Mouse (Mus musculus): Measurements from ENCODE around the gene Olfr154. TPM values are rescaled to one million over a fixed set of nuclear protein-coding genes. Genes with fewer than 3 reads are reported as not detected.
"Not testable (repeated sequence)": the region's sequence is repeated elsewhere in the genome, so short reads cannot be mapped to it uniquely, and the experiment has no call there.

The Olfr154 gene
- not detected for total RNA-seq (2021)

- not testable (repeated sequence) for DNase-seq (ENCODE audit: low spot score)
These were observed at the start of gene Olfr154 for GRCm38 (mm10) chr2:85664355-85664754. TSS of gene Olfr154 (minus strand) at chr2:85664455.

GRCm38 (mm10) chr2:85711159-85711558, 46.9 kb upstream of the Olfr154 start:
- intact Hi-C loops (cut with DNase I), result no loop called here
- DNase-seq (ENCODE audit: low spot score), result no peak

More at GRCm38 (mm10) chr2:85664355-85664754, at the start of gene Olfr154:
- intact Hi-C loops (cut with DNase I), result not testable (repeated sequence)

- intact Hi-C loops (cut with DNase I); DNase-seq (ENCODE audit: low spot score): not testable (repeated sequence)
These were observed 46.4 kb upstream of the Olfr154 start for GRCm38 (mm10) chr2:85710680-85711079.

DNA sequence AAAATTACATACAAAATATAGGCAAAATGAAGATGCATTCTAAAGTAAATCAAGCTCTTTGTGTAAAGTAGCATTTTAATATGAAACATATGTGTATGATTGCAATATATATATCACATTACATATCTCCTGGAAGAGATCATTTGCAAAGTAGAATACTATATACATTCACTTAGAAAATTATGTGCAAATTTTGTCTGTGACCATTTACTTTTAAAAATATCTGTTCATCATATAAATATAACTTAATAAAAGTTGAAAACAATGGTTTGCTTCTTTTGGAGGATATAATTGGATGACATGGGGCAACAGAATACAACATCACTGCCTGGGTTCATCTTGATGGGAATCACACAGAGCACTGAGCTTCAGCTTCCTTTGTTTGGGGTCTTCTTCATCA, 24.9 kb upstream of the Olfr154 start, which contains the start of gene Olfr1008:
Olfr1008 (plus strand) TSS at position 301 of the 400 bp plus-strand sequence.
- intact Hi-C loops (cut with DNase I), result no loop called here
- no peak for DNase-seq (ENCODE audit: low spot score)

DNA sequence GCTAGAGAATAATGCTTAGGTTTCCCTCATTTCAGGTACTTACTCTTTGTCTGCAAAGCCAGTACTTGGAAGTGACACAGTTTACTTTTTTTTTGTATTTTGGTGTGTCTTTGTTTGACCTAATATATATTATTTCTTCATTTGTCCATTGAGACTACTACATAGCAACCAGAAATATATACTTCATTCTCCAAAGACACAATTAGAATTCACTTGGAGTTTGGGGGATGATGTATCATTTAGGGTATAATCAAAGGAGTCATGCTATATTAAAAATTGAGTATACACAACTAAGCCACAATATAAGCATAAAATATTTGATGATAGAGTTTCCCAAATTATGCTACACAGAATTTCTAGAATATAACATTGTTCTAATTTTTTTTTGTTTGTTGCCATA, 14.4 kb upstream of the Olfr154 start, which contains the start of gene Olfr1006:
Olfr1006 (minus strand) TSS at position 101 of the 400 bp plus-strand sequence.
- DNase-seq (ENCODE audit: low spot score), result no peak
- intact Hi-C loops (cut with DNase I), result no loop called here

DNA sequence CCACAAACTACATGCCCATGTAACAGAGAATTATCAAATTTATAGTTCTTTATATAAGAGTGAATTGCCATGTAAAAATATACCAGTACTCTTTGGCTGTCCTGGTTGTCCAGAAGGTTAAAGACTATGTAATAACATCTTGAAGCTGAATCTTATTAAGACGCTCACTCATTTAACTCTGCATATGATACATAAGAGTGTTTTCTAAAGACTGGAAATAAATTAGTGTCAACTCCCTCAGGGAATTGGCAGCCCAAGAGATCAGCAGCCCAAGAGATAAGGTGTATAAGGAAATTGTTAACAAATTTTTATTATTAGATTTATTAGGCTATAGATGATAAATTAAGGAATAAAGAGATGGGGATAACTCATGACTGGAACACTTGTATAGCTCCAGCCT, 13.7 kb downstream of the Olfr154 start, which contains the start of gene Olfr1002:
Olfr1002 (minus strand) TSS at position 101 of the 400 bp plus-strand sequence.
- DNase-seq (ENCODE audit: low spot score), result no peak
- intact Hi-C loops (cut with DNase I), result no loop called here

Other genes starting within 250 kb of the Olfr154 start
- gene Olfr993, start 249.6 kb downstream of the Olfr154 start, total RNA-seq (2021), result not detected
- gene Olfr994, start 228.0 kb downstream of the Olfr154 start, total RNA-seq (2021), result not detected
- not detected for gene Olfr995, start 220.8 kb downstream of the Olfr154 start, total RNA-seq (2021)
- not detected for gene 4833423E24Rik, start 145.4 kb downstream of the Olfr154 start, total RNA-seq (2021)
- not detected for gene Olfr996, start 85.2 kb downstream of the Olfr154 start, total RNA-seq (2021)
- gene Olfr998, start 75.5 kb downstream of the Olfr154 start, total RNA-seq (2021), result not detected
- gene Olfr1000, start 52.6 kb downstream of the Olfr154 start, total RNA-seq (2021), result not detected
- gene Olfr1002, start 13.8 kb downstream of the Olfr154 start, total RNA-seq (2021), result not detected
- gene Olfr1006, start 14.3 kb upstream of the Olfr154 start, total RNA-seq (2021), result not detected
- not detected for gene Olfr1008, start 25.0 kb upstream of the Olfr154 start, total RNA-seq (2021)
- not detected for gene Olfr1009, start 51.0 kb upstream of the Olfr154 start, total RNA-seq (2021)
- gene Olfr1012, start 98.3 kb upstream of the Olfr154 start, total RNA-seq (2021), result not detected
- gene Olfr1013, start 102.6 kb upstream of the Olfr154 start, total RNA-seq (2021), result not detected
- not detected for gene Olfr1014, start 108.3 kb upstream of the Olfr154 start, total RNA-seq (2021)
- gene Olfr1015, start 117.6 kb upstream of the Olfr154 start, total RNA-seq (2021), result not detected
- gene Olfr1016, start 138.1 kb upstream of the Olfr154 start, total RNA-seq (2021), result not detected
- gene Olfr1018, start 154.0 kb upstream of the Olfr154 start, total RNA-seq (2021), result not detected
- not detected for gene Olfr1019, start 181.0 kb upstream of the Olfr154 start, total RNA-seq (2021)
- gene Olfr1020, start 182.6 kb upstream of the Olfr154 start, total RNA-seq (2021), result not detected
- not detected for gene Olfr1022, start 204.1 kb upstream of the Olfr154 start, total RNA-seq (2021)
- not detected for gene Olfr1023, start 221.2 kb upstream of the Olfr154 start, total RNA-seq (2021)
- gene Olfr1024, start 240.6 kb upstream of the Olfr154 start, total RNA-seq (2021), result not detected

Data from heart, postnatal 25 days (tissue).